Mouse (Mus musculus) frontal cortex, postnatal 25 days (tissue): ENCODE measurements around the gene Spata2.

Experiments used
- DNase-seq, 2 experiments: peaks; one replicate each; pipeline ENCODE4 v3.0.0; 2022; ENCODE audit warnings: low spot score in 2 of 2

The Spata2 gene

GRCm38 (mm10) chr2:167492713-167493636 is at the start of gene Spata2:
Gene Spata2, minus strand, starts transcription at chr2:167492887.
- peak; percentile 87 for DNase-seq

DNA sequence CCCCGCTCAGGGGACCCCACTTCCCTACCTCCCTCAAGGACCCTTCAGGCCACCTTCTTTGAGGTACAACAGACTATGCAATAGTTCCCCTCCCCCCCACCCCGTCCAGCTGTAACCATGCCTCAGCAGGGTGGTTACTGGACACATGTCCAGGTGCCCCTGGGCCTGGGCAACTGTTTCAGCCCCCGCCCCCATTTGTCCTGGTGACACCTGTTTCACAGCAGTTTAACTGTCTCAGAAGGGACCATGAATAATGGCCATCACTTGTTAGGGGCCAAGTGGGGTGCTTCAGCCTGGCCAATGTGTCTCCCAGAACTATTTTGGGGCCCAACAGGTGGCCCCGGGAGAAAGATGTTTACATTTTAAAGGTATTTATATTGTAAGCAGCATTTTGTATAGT is 49.7 kb upstream of the Spata2 start:
- no peak for DNase-seq

DNA sequence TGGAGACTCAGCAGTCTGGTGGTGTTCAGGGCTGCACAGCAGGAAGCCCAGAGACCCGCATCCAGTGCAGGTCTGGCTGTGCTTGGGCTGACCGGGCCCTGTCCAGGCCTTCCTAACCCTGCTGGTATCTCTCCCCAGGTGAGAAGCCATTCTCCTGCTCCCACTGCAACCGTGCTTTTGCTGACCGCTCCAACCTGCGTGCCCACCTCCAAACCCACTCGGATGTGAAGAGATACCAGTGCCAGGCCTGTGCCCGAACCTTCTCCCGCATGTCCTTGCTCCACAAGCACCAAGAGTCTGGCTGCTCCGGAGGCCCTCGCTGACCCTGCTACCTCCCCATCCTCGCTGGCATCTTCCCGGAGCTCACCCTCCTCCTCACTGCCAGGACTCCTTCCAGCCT is 49.1 kb upstream of the Spata2 start:
- no peak for DNase-seq

GRCm38 (mm10) chr2:167541324-167541723 is 48.6 kb upstream of the Spata2 start:
- no peak for DNase-seq

DNA sequence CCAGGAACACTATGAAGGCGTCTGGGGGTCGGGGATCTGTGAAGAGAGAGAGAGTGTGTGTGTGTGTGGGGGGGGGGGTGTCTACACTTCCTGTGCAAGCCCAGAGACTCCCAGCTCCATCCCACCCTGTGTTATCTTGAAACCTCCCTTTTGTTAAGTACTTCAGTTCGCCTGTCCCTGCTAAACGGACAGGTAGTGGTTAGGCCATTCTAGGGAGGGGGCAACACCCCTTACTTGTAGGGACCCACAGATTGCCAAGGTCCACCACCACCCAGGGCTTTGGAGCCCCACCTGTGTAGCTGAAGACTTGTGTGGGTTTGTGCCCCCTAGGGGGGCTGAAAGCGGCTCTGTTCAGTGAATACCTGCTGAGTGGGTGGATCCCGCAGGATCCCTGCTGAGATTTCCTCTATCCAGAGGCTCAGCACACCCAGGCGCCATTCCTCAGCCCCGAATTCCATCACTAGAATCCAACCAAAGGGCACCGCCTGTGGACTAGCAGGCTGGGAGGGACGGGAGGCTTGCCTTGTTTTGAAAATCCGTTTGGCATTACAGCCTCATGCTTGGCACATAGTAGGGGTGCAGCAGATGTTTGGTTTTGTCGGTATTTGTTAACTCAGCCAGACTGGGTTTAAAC is 47.9 kb upstream of the Spata2 start:
- no peak for DNase-seq

DNA sequence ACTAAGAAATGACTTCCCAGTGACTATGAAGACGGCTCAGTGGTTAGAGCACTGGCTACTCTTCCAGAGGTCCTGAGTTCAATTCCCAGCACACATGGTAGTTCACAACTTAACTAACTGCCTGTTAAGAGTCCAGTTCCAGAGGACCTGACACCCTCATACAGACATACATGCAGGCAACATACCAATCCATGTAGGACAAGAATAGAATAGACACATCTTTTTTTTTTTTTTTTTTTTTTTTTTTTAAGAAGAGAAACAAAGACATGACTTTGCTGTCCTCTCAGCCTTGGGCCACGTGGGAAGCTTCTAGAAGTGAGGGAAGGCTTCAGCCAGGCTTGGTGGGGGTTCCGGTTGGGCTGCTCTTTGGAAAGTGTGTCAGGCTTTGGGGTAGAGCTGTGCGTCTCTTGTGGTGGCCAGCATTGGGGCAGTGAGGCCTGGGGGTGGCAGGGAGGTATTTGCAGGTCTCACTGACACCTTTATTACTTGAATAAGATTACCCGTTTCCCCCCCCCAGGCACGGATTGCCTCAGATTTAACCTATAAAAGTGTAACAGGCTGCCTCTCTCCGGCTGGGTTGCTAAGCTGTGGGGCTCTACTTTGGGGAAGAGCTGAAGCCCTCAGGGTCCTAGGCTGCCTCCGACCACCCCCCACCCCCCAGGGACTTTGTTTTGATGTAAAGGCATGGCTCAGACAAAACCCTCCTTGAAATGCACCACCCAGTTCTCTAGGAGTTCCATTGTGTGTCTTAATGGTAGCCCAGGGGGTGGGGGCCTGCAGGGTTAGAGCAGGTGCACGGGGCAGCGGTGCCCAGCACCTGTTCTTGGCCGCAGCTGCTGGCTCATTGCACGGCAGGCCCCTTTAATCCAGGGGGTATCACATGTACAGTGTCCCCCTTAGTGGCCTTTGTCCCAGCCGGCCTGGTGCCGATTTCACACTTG is 47.1 kb upstream of the Spata2 start:
- no peak for DNase-seq

DNA sequence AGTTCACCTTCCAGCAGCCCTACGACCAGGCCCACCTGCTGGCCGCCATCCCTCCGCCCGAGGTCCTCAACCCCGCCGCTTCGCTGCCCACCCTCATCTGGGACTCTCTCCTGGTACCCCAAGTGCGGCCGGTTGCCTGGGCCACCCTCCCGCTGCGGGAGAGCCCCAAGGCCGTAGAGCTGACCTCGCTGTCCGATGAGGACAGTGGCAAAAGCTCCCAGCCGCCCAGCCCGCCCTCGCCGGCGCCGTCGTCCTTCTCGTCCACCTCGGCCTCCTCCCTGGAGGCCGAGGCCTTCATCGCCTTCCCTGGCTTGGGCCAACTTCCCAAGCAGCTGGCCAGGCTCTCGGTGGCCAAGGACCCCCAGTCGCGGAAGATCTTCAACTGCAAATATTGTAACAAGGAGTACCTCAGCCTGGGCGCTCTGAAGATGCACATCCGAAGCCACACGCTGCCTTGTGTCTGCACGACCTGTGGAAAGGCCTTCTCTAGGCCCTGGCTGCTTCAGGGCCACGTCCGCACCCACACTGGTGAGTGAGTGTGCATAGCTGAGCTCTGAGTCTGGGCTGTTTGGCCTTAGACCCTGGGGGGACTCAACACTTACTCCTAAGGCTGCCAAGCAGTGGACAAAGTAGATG is 46.1 kb upstream of the Spata2 start:
- no peak for DNase-seq

DNA sequence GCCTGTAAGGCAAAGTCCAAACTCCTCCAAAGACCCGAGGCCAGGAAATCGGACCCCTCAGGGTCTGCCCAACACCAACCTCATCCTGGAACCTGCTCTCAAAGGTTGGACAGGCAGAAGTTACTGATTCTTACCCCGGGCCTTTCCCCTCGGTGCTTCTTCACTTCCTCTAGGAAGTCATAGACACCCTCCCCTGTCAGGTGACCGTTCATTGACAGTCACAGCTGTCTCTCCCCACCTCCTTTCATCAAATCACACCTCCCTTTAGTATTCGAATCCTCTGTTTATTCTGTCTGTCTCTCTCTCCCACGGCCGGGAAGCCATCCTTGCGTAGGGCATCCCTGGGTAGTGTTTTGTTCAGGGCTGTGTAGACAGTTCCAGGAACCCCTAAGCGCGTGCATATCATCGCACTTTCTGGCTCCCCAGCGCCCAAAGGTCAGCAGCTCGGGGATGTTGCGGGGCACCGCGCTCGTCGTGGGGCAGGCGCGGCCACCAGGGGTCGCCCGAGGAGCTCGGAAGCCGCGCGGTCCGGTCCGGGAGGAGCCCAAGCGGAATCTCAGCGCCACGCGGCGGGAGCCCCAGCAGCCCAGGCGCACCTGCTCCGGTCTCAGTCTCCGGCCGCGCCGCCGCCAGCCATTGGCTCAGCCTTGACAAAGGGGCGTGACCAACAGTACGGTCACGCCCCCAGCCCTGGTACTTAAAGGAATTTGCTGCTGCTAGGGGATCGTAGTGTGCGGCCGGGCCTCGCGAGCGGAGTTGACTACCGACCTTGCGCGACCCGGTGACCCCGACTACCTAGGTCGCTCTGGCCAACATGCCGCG is 45.0 kb upstream of the Spata2 start, which contains the start of gene Snai1:
Gene Snai1, plus strand, starts transcription at position 720 of the 822 bp plus-strand sequence.
- DNase-seq = peak; percentile 54 to 69

- no peak for DNase-seq
These were observed 43.7 kb upstream of the Spata2 start for GRCm38 (mm10) chr2:167536320-167536945.

GRCm38 (mm10) chr2:167533880-167534279 is 41.2 kb upstream of the Spata2 start:
- DNase-seq = no peak

GRCm38 (mm10) chr2:167532131-167532530 is 39.4 kb upstream of the Spata2 start:
- no peak for DNase-seq

- DNase-seq = no peak
These were observed 37.8 kb upstream of the Spata2 start for GRCm38 (mm10) chr2:167530536-167530935.

GRCm38 (mm10) chr2:167529935-167530513 is 37.3 kb upstream of the Spata2 start:
- DNase-seq = no peak

GRCm38 (mm10) chr2:167528278-167528677 is 35.6 kb upstream of the Spata2 start:
- DNase-seq = no peak

DNA sequence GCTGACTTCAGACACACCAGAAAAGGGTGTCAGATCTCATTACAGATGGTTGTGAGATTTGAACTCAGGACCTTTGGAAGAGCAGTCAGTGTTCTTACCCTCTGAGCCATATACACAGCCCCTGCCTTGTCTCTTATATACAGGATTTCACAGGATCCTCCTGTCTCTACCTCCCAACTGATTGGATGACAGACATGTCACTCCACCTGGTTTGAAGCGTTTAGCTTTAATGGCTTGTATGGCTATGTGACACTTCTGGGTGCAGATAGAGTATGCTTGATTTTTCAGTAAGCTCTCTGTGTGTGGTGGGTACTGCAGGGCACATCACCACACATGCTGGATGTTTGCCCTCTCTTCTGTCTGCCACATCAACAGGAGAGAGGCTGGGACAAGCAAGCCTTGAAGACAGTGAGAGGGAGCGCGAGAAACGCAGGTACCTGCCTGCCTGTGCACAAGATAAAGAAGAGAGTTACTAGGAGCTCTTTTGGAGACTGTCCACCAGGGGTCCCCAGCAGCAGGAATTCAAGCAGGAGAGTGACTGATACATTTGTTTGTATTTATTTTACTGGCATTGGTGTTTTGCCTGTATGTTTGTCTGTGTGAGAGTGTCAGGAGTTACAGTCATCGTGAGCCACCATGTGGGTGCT is 27.0 kb upstream of the Spata2 start:
- no peak for DNase-seq

- no peak for DNase-seq
These were observed 23.0 kb upstream of the Spata2 start for GRCm38 (mm10) chr2:167515688-167516087.

GRCm38 (mm10) chr2:167514641-167515040 is 22.0 kb upstream of the Spata2 start:
- no peak for DNase-seq

GRCm38 (mm10) chr2:167512970-167513369 is 20.3 kb upstream of the Spata2 start:
- DNase-seq = no peak

DNA sequence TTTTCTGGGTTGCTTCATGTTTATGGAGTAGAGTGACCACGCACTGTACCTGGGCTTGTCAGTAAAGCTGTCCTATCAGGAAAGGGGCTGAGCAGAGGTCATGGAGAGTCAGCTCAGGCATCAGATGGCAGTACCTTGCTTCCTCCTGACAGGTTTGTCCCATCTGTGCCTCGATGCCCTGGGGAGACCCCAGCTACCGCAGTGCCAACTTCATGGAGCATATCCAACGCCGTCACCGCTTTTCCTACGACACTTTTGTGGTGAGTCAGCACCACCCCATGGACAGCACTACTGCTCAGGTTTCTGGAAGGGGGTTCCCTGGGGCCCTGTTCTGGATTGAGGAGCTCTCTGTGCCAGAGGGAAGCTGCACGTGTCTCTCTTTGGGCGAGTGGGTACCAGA is 19.7 kb upstream of the Spata2 start:
- DNase-seq = no peak
